Mouse (Mus musculus) midbrain, embryonic 13.5 days (tissue): ENCODE results near the gene Ift122. TPM values are rescaled to one million over a fixed set of nuclear protein-coding genes. Genes with fewer than 3 reads are reported as not detected.
A peak's percentile ranks its signal among the peaks of the same experiment; 100 is the strongest.

ENCODE experiments used
- ATAC-seq: fragments of 200-750 bp; cut with Nextera tagmentation; 2 replicates; pipeline ENCODE4 v1.8.0; 2017; ENCODE audit warnings: mild to moderate bottlenecking, moderate TSS enrichment, moderate library complexity
- H3K27ac ChIP-seq: fragments of 300-500 bp; sonication (generic); 2 replicates; pipeline ENCODE4 v1.5.1; 2015; ENCODE audit warnings: inconsistent platforms, mild to moderate bottlenecking, moderate library complexity
- H3K27me3 ChIP-seq: fragments of 300-500 bp; sonication (generic); 2 replicates; pipeline ENCODE4 v1.6.1; 2015; ENCODE audit warnings: mild to moderate bottlenecking, inconsistent platforms
- H3K36me3 ChIP-seq: fragments of 300-500 bp; sonication (generic); 2 replicates; pipeline ENCODE4 v1.6.1; 2015; ENCODE audit warnings: mild to moderate bottlenecking, inconsistent platforms
- H3K4me1 ChIP-seq: fragments of 300-500 bp; sonication (generic); replicated peaks from 2 replicates; pipeline ENCODE4 v1.6.1; 2015; ENCODE audit warnings: inconsistent platforms
- H3K4me2 ChIP-seq: fragments of 300-500 bp; sonication (generic); replicated peaks from 2 replicates; pipeline ENCODE4 v1.6.1; 2015; ENCODE audit warnings: moderate library complexity, mild to moderate bottlenecking, inconsistent platforms
- H3K4me3 ChIP-seq: fragments of 300-500 bp; sonication (generic); replicated peaks from 2 replicates; pipeline ENCODE4 v1.5.1; 2015; ENCODE audit warnings: mild to moderate bottlenecking, inconsistent platforms
- H3K9ac ChIP-seq: fragments of 300-500 bp; sonication (generic); replicated peaks from 2 replicates; pipeline ENCODE4 v1.6.1; 2015; ENCODE audit warnings: mild to moderate bottlenecking, inconsistent platforms
- H3K9me3 ChIP-seq: fragments of 300-500 bp; sonication (generic); 2 replicates; pipeline ENCODE4 v1.6.1; 2016; ENCODE audit warnings: mild to moderate bottlenecking, inconsistent platforms
- WGBS: fragments of 180-500 bp; shearing (Covaris S2); methylation state at CpG from one replicate; pipeline ENCODE4 v1.1.7; 2015; 5-methylcytosine and 5-hydroxymethylcytosine counted together
- polyA plus RNA-seq: library from polyadenylated mRNA; unstranded; fragments of >200 nt; fragmentation: Nextera tagmentation; extraction: Ambion mirVana; gene quantifications from 2 replicates; pipeline ENCODE4 v1.2.1, GENCODE M21; 2015

The Ift122 gene
- polyA plus RNA-seq, 1 experiment from 2014 or later = 28.8 TPM

GRCm38 (mm10) chr6:115914511-115915202, 61.4 kb downstream of the Ift122 start:
- no peak overlapping the region for H3K9ac ChIP-seq

GRCm38 (mm10) chr6:115915601-115916445, 62.6 kb downstream of the Ift122 start:
- H3K9me3 ChIP-seq = no peaks in the 10 kb centered on the region
- no peaks in the 10 kb centered on the region for H3K4me1 ChIP-seq
- H3K27me3 ChIP-seq = no peaks in the 10 kb centered on the region
- no peak overlapping the region for H3K4me3 ChIP-seq
- no peak for ATAC-seq
- peaks cover 19% of the 10 kb centered on the region for H3K36me3 ChIP-seq
- H3K4me2 ChIP-seq = no peak overlapping the region
- no peak overlapping the region; the same call in 1 of the 2 replicates for H3K27ac ChIP-seq
- H3K9ac ChIP-seq = no peak overlapping the region
- WGBS = 85% methylated on average over 17 of the region's 17 CpGs

More at GRCm38 (mm10) chr6:115914511-115915202, 61.4 kb downstream of the Ift122 start:
- Histone ChIP-seq H3K4me3 (no peak overlapping the region), H3K4me1 (no peaks in the 10 kb centered on the region), H3K27me3 (no peaks in the 10 kb centered on the region), H3K36me3 (peaks cover 19% of the 10 kb centered on the region), H3K9me3 (no peaks in the 10 kb centered on the region), H3K4me2 (no peak overlapping the region), H3K27ac (no peak overlapping the region)
- 86% methylated on average over 15 of the region's 15 CpGs for WGBS
- ATAC-seq = no peak

GRCm38 (mm10) chr6:115916611-115917010, 63.3 kb downstream of the Ift122 start:
- Histone ChIP-seq H3K27ac (no peak overlapping the region), H3K4me1 (no peaks in the 10 kb centered on the region), H3K9ac (no peak overlapping the region), H3K36me3 (peaks cover 19% of the 10 kb centered on the region), H3K27me3 (no peaks in the 10 kb centered on the region), H3K9me3 (no peaks in the 10 kb centered on the region), H3K4me2 (no peak overlapping the region), H3K4me3 (no peak overlapping the region)
- WGBS = 89% methylated on average over 5 of the region's 5 CpGs
- no peak for ATAC-seq

GRCm38 (mm10) chr6:115918615-115919014, 65.3 kb downstream of the Ift122 start:
- Histone ChIP-seq H3K27ac (no peak overlapping the region), H3K9ac (no peak overlapping the region), H3K4me3 (no peak overlapping the region), H3K27me3 (no peaks in the 10 kb centered on the region), H3K9me3 (no peaks in the 10 kb centered on the region), H3K4me2 (no peak overlapping the region), H3K36me3 (peaks cover 23% of the 10 kb centered on the region), H3K4me1 (no peaks in the 10 kb centered on the region)
- 90% methylated on average over 1 of the region's 1 CpGs for WGBS
- no peak for ATAC-seq

- H3K9ac ChIP-seq = no peak overlapping the region
- H3K4me1 ChIP-seq = no peaks in the 10 kb centered on the region
- H3K4me2 ChIP-seq = no peak overlapping the region
- H3K4me3 ChIP-seq = no peak overlapping the region
- H3K36me3 ChIP-seq = peaks cover 28% of the 10 kb centered on the region
- ATAC-seq = no peak
- WGBS = 92% methylated on average over 5 of the region's 5 CpGs
- H3K9me3 ChIP-seq = no peaks in the 10 kb centered on the region
- no peak overlapping the region for H3K27ac ChIP-seq
- no peaks in the 10 kb centered on the region for H3K27me3 ChIP-seq
Measured at GRCm38 (mm10) chr6:115919876-115920275, 66.6 kb downstream of the Ift122 start.

- Histone ChIP-seq H3K9me3 (no peaks in the 10 kb centered on the region), H3K27me3 (no peaks in the 10 kb centered on the region), H3K27ac (no peak overlapping the region), H3K4me2 (no peak overlapping the region), H3K36me3 (peaks cover 14% of the 10 kb centered on the region; the same call in 1 of the 2 replicates), H3K9ac (no peak overlapping the region), H3K4me3 (no peak overlapping the region), H3K4me1 (peaks cover 11% of the 10 kb centered on the region; the same call in 1 of the 2 replicates)
- no peak for ATAC-seq
- WGBS = 60% methylated on average over 6 of the region's 6 CpGs
Measured at GRCm38 (mm10) chr6:115924829-115925228, 71.6 kb downstream of the Ift122 start.

GRCm38 (mm10) chr6:115926416-115926815, 73.1 kb downstream of the Ift122 start:
- Histone ChIP-seq H3K4me3 (no peak overlapping the region), H3K36me3 (peaks cover 9% of the 10 kb centered on the region; the same call in 1 of the 2 replicates), H3K9me3 (no peaks in the 10 kb centered on the region), H3K4me1 (peaks cover 18% of the 10 kb centered on the region; the same call in 1 of the 2 replicates), H3K9ac (no peak overlapping the region), H3K4me2 (no peak overlapping the region), H3K27me3 (no peaks in the 10 kb centered on the region), H3K27ac (no peak overlapping the region)
- 82% methylated on average over 10 of the region's 10 CpGs for WGBS
- ATAC-seq = no peak

- H3K36me3 ChIP-seq = peaks cover 9% of the 10 kb centered on the region; the same call in 1 of the 2 replicates
- H3K4me2 ChIP-seq = no peak overlapping the region
- peak; percentile 35 for ATAC-seq
- H3K9ac ChIP-seq = no peak overlapping the region
- H3K27ac ChIP-seq = no peak overlapping the region
- H3K27me3 ChIP-seq = no peaks in the 10 kb centered on the region
- no peaks in the 10 kb centered on the region for H3K9me3 ChIP-seq
- no peak overlapping the region for H3K4me3 ChIP-seq
- WGBS = 77% methylated on average over 10 of the region's 10 CpGs
- peaks cover 22% of the 10 kb centered on the region; the same call in 1 of the 2 replicates for H3K4me1 ChIP-seq
Measured at GRCm38 (mm10) chr6:115927292-115928242, 74.3 kb downstream of the Ift122 start.

- ATAC-seq = no peak
- Histone ChIP-seq H3K4me2 (no peak overlapping the region), H3K4me3 (no peak overlapping the region), H3K27ac (no peak overlapping the region), H3K9me3 (no peaks in the 10 kb centered on the region), H3K9ac (no peak overlapping the region), H3K27me3 (no peaks in the 10 kb centered on the region), H3K36me3 (no peaks in the 10 kb centered on the region), H3K4me1 (peaks cover 22% of the 10 kb centered on the region; the same call in 1 of the 2 replicates)
- 68% methylated on average over 5 of the region's 5 CpGs for WGBS
Measured at GRCm38 (mm10) chr6:115930018-115930417, 76.7 kb downstream of the Ift122 start.

- no peak within 1 kb of the TSS for H3K9ac ChIP-seq
- ATAC-seq = no peak
- no peaks in the 10 kb centered on the region for H3K27me3 ChIP-seq
- no peak within 1 kb of the TSS for H3K4me3 ChIP-seq
- WGBS = 85% methylated on average over 14 of the region's 14 CpGs
- H3K36me3 ChIP-seq = no peaks in the 10 kb centered on the region
- H3K27ac ChIP-seq = no peak within 1 kb of the TSS
- H3K4me1 ChIP-seq = peaks cover 24% of the 10 kb centered on the region; the same call in 1 of the 2 replicates
- no peak within 1 kb of the TSS for H3K4me2 ChIP-seq
- H3K9me3 ChIP-seq = no peaks in the 10 kb centered on the region
Measured at GRCm38 (mm10) chr6:115931639-115932038, 78.4 kb downstream of the Ift122 start, which contains the start of gene Rho. Gene Rho (plus strand): TSS chr6:115931748.

GRCm38 (mm10) chr6:115932391-115932790, 79.1 kb downstream of the Ift122 start:
- WGBS = 89% methylated on average over 3 of the region's 3 CpGs
- Histone ChIP-seq H3K9ac (no peak overlapping the region), H3K4me2 (no peak overlapping the region), H3K27ac (no peak overlapping the region), H3K4me3 (no peak overlapping the region), H3K4me1 (peaks cover 16% of the 10 kb centered on the region; the same call in 1 of the 2 replicates), H3K9me3 (no peaks in the 10 kb centered on the region), H3K36me3 (no peaks in the 10 kb centered on the region), H3K27me3 (no peaks in the 10 kb centered on the region)
- ATAC-seq = no peak
